Mouse (Mus musculus) kidney, embryonic 16.5 days (tissue): ENCODE data around the gene Nfat5. TPM values are rescaled to one million over a fixed set of nuclear protein-coding genes. Genes with fewer than 3 reads are reported as not detected.

Source experiments
- ATAC-seq: fragments of 200-750 bp; cut with Nextera tagmentation; 2 replicates; pipeline ENCODE4 v1.8.0; 2017; ENCODE audit warnings: moderate TSS enrichment; ENCODE audit not compliant: low FRiP score, low TSS enrichment
- H3K27ac ChIP-seq: fragments of 300-500 bp; sonication (generic); 2 replicates; pipeline ENCODE4 v1.5.1; 2014; ENCODE audit warnings: low read length
- H3K27me3 ChIP-seq: fragments of 300-500 bp; sonication (generic); 2 replicates; pipeline ENCODE4 v1.6.1; 2014; ENCODE audit warnings: low read length, control low read depth, mixed read lengths; ENCODE audit not compliant: insufficient read depth
- H3K36me3 ChIP-seq: fragments of 300-500 bp; sonication (generic); 2 replicates; pipeline ENCODE4 v1.6.1; 2014; ENCODE audit warnings: low read length, control low read depth, mixed read lengths; ENCODE audit not compliant: insufficient read depth
- H3K4me1 ChIP-seq: fragments of 300-500 bp; sonication (generic); 2 replicates; pipeline ENCODE4 v1.6.1; 2014; ENCODE audit warnings: low read length, control low read depth, mixed read lengths; ENCODE audit not compliant: insufficient read depth
- H3K4me2 ChIP-seq: fragments of 300-500 bp; sonication (generic); replicated peaks from 2 replicates; pipeline ENCODE4 v1.6.1; 2014; ENCODE audit warnings: low read depth, low read length
- H3K4me3 ChIP-seq: fragments of 300-500 bp; sonication (generic); 2 replicates; pipeline ENCODE4 v1.5.1; 2014; ENCODE audit warnings: mild to moderate bottlenecking, low read length
- H3K9ac ChIP-seq: fragments of 300-500 bp; sonication (generic); replicated peaks from 2 replicates; pipeline ENCODE4 v1.6.1; 2014; ENCODE audit warnings: low read length
- H3K9me3 ChIP-seq: fragments of 300-500 bp; sonication (generic); 2 replicates; pipeline ENCODE4 v1.6.1; 2016; ENCODE audit warnings: low read length, control low read depth
- WGBS: fragments of 180-500 bp; shearing (Covaris S2); extraction: QIAGEN DNeasy Blood & Tissue Kit; methylation state at CpG from one replicate; pipeline ENCODE4 v1.1.7; 2014; 5-methylcytosine and 5-hydroxymethylcytosine counted together
- polyA plus RNA-seq: library from polyadenylated mRNA; unstranded; fragments of >200 nt; fragmentation: Nextera tagmentation; extraction: Ambion mirVana; gene quantifications from 2 replicates; pipeline ENCODE4 v1.2.1, GENCODE M21; 2015

Gene Nfat5
- polyA plus RNA-seq, 1 experiment from 2014 or later = 21.0 TPM

DNA sequence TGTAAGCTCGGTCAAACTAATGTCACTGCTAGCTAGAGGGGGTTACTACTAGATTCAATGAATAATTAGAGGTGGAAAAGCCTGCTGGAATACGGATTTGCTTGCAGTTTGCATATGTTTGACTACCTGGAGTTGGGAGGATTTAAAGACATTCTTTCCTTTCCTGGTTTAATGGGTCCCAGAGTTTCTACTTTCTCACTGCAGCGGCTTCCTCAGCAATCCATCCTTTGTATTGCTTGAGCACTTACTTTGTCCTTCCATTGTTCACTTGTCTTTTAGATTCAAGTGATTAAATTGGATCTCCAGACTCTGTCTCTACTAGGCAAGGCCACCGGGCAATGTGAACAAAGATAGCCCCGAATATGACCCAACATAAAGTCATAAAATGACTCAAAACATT, 5.7 kb upstream of the Nfat5 start:
- H3K27ac ChIP-seq = no peak overlapping the region
- no peak overlapping the region for H3K9ac ChIP-seq
- H3K4me1 ChIP-seq = peaks cover 7% of the 10 kb centered on the region
- no peak for ATAC-seq
- no peak overlapping the region for H3K4me2 ChIP-seq
- H3K36me3 ChIP-seq = no peaks in the 10 kb centered on the region
- 73% methylated on average over 5 of the region's 5 CpGs for WGBS
- no peaks in the 10 kb centered on the region for H3K9me3 ChIP-seq
- no peaks in the 10 kb centered on the region for H3K27me3 ChIP-seq
- H3K4me3 ChIP-seq = no peak overlapping the region

DNA sequence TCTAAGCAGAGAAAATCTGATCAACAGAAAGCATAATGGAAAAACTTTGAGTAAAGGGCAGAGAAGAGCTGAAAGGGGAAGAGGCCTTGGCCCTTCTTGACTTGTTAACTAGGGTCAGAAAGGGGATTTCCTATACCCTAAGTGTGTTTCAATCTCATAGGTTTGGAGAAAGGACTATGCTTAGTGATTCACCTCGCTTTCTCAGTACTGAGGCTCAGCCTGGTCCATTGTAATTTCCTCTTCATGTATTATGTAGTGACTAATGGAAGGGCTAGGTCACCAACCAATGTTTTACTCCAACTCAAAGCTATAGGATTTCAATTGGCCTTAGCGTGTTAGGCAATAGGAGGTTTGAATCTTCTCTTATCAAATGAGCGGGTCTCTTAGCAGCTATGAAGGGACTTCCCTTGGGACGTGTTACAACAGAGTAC, 2.1 kb upstream of the Nfat5 start:
- Histone ChIP-seq H3K9me3 (no peaks in the 10 kb centered on the region), H3K4me2 (no peak overlapping the region), H3K9ac (no peak overlapping the region), H3K27me3 (no peaks in the 10 kb centered on the region), H3K36me3 (no peaks in the 10 kb centered on the region), H3K27ac (no peak overlapping the region), H3K4me1 (peaks cover 19% of the 10 kb centered on the region), H3K4me3 (no peak overlapping the region)
- no peak for ATAC-seq
- 81% methylated on average over 4 of the region's 4 CpGs for WGBS

DNA sequence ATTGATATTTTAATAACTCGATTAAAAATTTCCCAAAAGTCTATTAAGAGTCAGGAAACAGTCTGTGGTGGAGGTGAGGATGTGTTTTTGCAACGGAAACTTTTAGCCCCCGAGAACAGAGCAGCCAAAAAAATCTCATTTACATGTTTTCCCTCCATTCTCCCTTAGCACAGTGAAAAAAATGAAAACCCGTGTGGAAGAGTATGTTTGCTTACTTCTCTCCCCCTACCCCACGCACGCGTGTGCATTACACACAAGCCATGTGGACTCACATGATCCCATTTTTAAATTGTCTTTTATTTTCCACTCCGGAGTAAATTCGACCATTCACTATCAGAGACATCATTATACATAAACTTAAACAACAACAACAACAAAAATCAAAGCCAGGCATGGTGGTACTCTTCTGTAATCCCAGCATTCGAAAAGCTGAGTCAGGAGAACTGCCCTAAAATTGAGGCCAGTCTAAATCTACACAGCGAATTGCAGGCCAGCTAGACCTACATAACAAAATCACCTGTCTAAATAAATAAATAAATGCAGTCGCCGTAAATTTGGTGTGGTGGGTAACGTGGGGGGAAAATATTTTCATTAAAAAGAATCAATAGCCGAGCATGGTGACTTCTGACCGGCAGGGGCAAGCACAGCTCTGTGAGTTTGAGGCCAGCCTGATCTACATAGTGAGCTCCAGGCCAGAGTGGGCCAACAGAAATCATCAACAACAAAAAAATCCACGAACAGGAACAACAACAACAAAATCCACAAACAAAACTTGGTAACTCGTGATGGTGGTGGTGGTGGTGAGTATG, 947 bp upstream of the Nfat5 start:
- Histone ChIP-seq H3K27ac (peak overlapping the region; percentile 99), H3K27me3 (no peaks in the 10 kb centered on the region), H3K4me3 (peak overlapping the region; percentile 98), H3K4me2 (peak overlapping the region; percentile 44), H3K9ac (peak overlapping the region; percentile 58), H3K4me1 (peaks cover 19% of the 10 kb centered on the region), H3K36me3 (no peaks in the 10 kb centered on the region), H3K9me3 (no peaks in the 10 kb centered on the region)
- ATAC-seq = peak; percentile 24
- 53% methylated on average over 18 of the region's 18 CpGs for WGBS

DNA sequence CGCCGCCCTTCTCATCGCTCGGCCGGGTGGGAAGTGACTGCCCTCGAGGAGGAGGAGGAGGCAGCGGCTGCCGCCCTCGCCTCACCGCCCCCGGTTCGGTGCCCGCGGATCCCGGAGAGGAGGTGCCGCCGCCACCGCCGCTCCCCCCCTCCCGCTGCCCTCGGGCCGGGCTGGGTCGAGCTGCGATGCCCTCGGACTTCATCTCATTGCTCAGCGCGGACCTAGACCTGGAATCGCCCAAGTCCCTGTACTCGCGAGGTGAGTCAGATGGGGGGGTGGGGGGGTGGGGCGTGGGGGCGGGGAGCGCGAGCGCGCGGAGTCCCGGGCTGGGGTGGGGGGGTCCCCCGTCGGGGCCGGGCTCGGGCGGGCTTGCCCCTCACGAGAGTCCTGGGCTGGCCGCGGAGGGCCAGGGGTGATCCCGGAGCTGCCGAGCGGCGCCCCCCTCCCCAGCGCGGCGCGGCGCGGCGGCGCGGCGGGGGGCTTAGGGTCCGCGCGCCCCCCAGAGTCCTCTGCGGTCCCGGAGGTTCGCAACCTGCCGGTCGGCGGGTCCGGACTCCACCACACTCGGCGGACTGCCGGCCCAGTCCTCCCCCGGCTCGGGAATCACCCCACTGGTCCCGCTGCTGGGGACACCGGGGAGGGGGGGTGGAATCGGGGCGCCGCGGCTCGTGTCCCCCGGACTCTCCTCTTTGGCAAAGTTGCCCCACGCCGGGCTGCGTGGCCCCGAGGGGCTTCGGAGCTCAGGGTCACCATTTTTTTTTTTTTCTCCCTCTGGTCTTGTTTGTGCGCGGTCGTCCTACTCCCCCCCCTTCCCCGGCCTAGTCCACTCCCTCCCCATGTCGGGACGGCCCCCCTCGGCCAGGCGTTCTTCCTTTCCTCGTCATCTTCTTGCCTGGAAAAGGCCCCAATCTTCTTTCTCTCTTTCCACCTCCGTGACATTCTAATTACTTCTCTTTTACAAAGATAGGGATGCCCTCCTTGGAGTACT, 665 bp downstream of the Nfat5 start:
- Histone ChIP-seq H3K27me3 (no peaks in the 10 kb centered on the region), H3K36me3 (no peaks in the 10 kb centered on the region), H3K4me1 (peaks cover 19% of the 10 kb centered on the region), H3K27ac (peak overlapping the region; percentile 99), H3K9me3 (no peaks in the 10 kb centered on the region), H3K9ac (peak overlapping the region; percentile 94), H3K4me2 (peak overlapping the region; percentile 78), H3K4me3 (peak overlapping the region; percentile 98)
- under 1% methylated on average over 65 of the region's 98 CpGs for WGBS
- ATAC-seq = peak; percentile 73

DNA sequence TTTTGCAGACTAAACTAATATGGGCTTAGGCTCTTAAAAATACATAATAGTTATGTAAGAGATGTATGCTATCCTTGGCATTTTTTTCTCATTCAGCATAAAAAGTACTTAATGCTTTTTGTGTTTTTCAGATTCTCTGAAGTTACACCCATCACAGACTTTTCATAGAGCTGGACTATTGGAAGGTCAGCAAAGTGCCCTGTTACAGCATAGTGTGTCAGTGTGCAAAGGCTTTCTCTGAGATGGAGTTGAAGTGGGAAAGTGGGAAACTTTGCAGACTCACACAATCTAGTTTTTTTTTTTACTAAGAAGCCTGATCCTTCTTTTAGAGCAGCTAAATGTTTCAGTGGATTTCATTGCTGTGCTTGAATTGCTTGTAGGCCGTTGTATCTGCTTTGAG, 2.2 kb downstream of the Nfat5 start:
- Histone ChIP-seq H3K4me2 (peak overlapping the region; percentile 78), H3K4me1 (peaks cover 19% of the 10 kb centered on the region), H3K27ac (no peak overlapping the region), H3K27me3 (no peaks in the 10 kb centered on the region), H3K4me3 (peak overlapping the region; percentile 27), H3K9ac (peak overlapping the region; percentile 51; the same call in 1 of the 2 replicates), H3K9me3 (no peaks in the 10 kb centered on the region), H3K36me3 (no peaks in the 10 kb centered on the region)
- WGBS = 72% methylated on average over 1 of the region's 1 CpGs
- no peak for ATAC-seq

DNA sequence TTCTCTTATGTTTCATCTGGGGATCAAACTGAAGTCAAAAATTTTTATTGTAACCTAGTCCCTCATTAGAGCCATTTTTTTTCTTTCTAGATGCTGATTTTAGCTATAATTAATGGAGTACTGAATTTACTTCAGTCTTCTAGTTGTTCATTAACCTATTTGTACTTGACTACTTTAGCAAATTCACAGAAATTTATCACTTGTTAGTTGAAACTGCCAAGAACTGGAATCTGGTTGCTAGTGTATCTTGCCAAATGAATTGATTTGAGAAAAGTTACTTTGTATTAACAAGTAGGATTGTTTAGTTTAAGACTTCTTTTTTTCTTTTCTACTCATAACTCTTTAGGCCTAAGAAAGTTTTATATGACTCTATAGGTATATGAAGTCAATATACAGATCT, 18.6 kb downstream of the Nfat5 start:
- Histone ChIP-seq H3K9ac (no peak overlapping the region), H3K4me3 (no peak overlapping the region), H3K4me1 (0 out of 2 replicates have a peak, but pooled peaks cover 5% of the 10 kb centered on the region), H3K4me2 (no peak overlapping the region), H3K27ac (no peak overlapping the region), H3K9me3 (no peaks in the 10 kb centered on the region), H3K36me3 (peaks cover 2% of the 10 kb centered on the region; the same call in 1 of the 2 replicates), H3K27me3 (no peaks in the 10 kb centered on the region)
- no peak for ATAC-seq

DNA sequence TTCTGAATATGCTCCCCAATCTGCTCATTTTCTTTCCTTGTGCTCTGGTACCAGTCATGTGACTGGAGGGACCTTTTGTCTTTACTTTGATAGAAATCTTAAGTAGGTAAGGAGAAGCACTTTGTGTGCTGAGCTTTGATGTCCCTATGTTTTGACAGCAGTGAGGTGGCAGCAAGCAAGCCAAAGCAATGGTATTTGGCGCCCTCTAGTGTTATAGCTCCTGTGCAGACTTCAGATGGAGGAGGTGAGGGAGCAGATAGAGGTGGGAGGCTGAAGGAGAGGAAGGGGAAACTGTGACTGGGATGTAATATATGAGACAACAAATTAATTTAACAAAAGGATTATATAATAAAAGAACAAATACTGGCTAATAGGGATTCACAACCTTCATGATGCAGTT, 30.9 kb downstream of the Nfat5 start:
- no peaks in the 10 kb centered on the region for H3K9me3 ChIP-seq
- no peaks in the 10 kb centered on the region for H3K36me3 ChIP-seq
- ATAC-seq = 0 out of 2 replicates have a peak, but pooled peaks have one; percentile 57
- H3K9ac ChIP-seq = no peak overlapping the region
- WGBS = 0% methylated on average over 1 of the region's 1 CpGs
- H3K4me1 ChIP-seq = peaks cover 7% of the 10 kb centered on the region; the same call in 1 of the 2 replicates
- no peak overlapping the region for H3K4me3 ChIP-seq
- H3K27ac ChIP-seq = no peak overlapping the region
- no peak overlapping the region for H3K4me2 ChIP-seq
- no peaks in the 10 kb centered on the region for H3K27me3 ChIP-seq

DNA sequence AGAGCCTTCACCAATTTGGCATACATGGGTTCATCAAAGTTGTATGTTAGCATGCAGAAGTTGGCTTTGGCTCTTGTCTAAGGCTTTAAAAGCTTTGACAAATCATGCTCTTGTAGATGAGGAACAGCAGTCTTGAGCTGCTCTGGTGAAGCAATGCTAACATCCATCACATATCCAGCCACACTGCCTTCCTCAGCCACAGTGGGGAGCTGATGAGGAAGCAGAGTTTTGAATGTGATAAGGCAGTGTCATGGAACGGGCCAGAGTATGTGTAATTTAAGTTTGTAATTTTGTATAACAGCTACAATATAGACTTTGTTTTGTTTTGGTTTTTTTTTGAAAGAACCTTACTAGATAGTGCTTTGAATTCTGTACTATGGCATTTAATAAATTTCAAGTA, 36.3 kb downstream of the Nfat5 start:
- Histone ChIP-seq H3K27ac (no peak overlapping the region), H3K4me1 (no peaks in the 10 kb centered on the region), H3K36me3 (no peaks in the 10 kb centered on the region), H3K4me2 (no peak overlapping the region), H3K4me3 (no peak overlapping the region), H3K27me3 (no peaks in the 10 kb centered on the region), H3K9ac (no peak overlapping the region), H3K9me3 (no peaks in the 10 kb centered on the region)
- ATAC-seq = no peak
- 77% methylated on average over 1 of the region's 1 CpGs for WGBS

DNA sequence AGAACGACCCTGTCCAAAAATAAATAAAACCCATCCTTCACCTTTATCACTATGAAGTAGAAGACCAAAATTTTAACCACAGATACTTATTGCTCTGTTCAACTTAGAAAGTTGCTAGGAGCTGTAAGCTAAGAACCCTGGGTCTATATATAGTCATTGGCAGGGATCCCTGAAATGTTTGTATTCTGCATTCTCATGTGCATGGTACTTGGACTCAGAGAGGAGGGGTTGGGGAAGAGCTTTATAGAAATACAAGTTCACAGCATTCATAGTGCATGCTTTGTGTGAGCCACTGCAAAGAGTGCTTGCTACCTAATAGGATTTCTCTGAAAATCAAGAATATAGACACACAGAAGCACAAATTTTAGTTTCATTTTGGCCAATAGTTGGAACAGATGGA, 43.2 kb downstream of the Nfat5 start:
- Histone ChIP-seq H3K4me3 (no peak overlapping the region), H3K4me2 (no peak overlapping the region), H3K9me3 (no peaks in the 10 kb centered on the region), H3K4me1 (no peaks in the 10 kb centered on the region), H3K36me3 (peaks cover 7% of the 10 kb centered on the region; the same call in 1 of the 2 replicates), H3K9ac (no peak overlapping the region), H3K27ac (peak overlapping the region; percentile 4; the same call in 1 of the 2 replicates), H3K27me3 (no peaks in the 10 kb centered on the region)
- no peak for ATAC-seq
- 78% methylated on average over 1 of the region's 1 CpGs for WGBS
